28 mouse cellular contexts compared by ENCODE assay signal in genomic region chr8:101591115-101591514, GRCm38 (mm10).
A peak's percentile ranks its signal among the peaks of the same experiment; 100 is the strongest.
DNase-seq lines count a peak whose midpoint lies in the region; ATAC-seq and TF ChIP-seq lines count a peak whose summit lies in the region.
"Had no signal": no experiment of that assay in that cellular context is flagged by ENCODE, and none has a peak within 500 bp of the region (broad histone marks: within the 10 kb centered on the region; RNA-seq: fewer than 3 reads in every experiment).

No protein-coding gene starts in this region.

- H3K4me3 ChIP-seq in forebrain, embryonic 13.5 days, result no peak overlapping the region
- H3K4me3 ChIP-seq in forebrain, embryonic 12.5 days (replicated peaks), result no peak overlapping the region
- no peak overlapping the region for H3K4me3 ChIP-seq in layer of hippocampus, adult 2 months
- H3K4me3 ChIP-seq in forebrain, embryonic 16.5 days (replicated peaks; ENCODE audit: low read length), result no peak overlapping the region
- H3K4me3 ChIP-seq: embryonic facial prominence, embryonic 10.5 days; embryonic facial prominence, embryonic 13.5 days; erythroblast, embryonic 14.5 days; heart, embryonic 12.5 days; heart, embryonic 15.5 days; hindbrain, embryonic 10.5 days; hindbrain, embryonic 13.5 days; intestine, embryonic 15.5 days had no signal

- H3K27ac ChIP-seq in forebrain, embryonic 13.5 days, result peak overlapping the region; percentile 74
- no peak overlapping the region for H3K27ac ChIP-seq in forebrain, embryonic 12.5 days
- H3K27ac ChIP-seq in layer of hippocampus, adult 2 months, result peak overlapping the region; percentile 25; the same call in 1 of the 2 replicates
- peak overlapping the region; percentile 71 for H3K27ac ChIP-seq in forebrain, embryonic 16.5 days (ENCODE audit: low read length)
- H3K27ac ChIP-seq: embryonic facial prominence, embryonic 10.5 days; embryonic facial prominence, embryonic 13.5 days; heart, embryonic 15.5 days; hindbrain, embryonic 10.5 days; hindbrain, embryonic 13.5 days; intestine, embryonic 15.5 days had no signal

- no peaks in the 10 kb centered on the region for H3K36me3 ChIP-seq in forebrain, embryonic 13.5 days (ENCODE audit: poor library complexity, severe bottlenecking)
- H3K36me3 ChIP-seq in forebrain, embryonic 12.5 days (replicated peaks), result no peaks in the 10 kb centered on the region
- H3K36me3 ChIP-seq in forebrain, embryonic 16.5 days (ENCODE audit: control insufficient read depth, insufficient read depth), result no peaks in the 10 kb centered on the region
- H3K36me3 ChIP-seq: embryonic facial prominence, embryonic 10.5 days; embryonic facial prominence, embryonic 13.5 days; heart, embryonic 12.5 days; heart, embryonic 15.5 days; hindbrain, embryonic 10.5 days; hindbrain, embryonic 13.5 days; intestine, embryonic 15.5 days had no signal

- no peak for TF ChIP-seq CTCF in layer of hippocampus, adult 2 months (conservative IDR thresholded peaks at IDR 0.05)

- H3K9ac ChIP-seq in forebrain, embryonic 13.5 days, result no peak overlapping the region
- H3K9ac ChIP-seq in forebrain, embryonic 12.5 days, result no peak overlapping the region
- no peak overlapping the region for H3K9ac ChIP-seq in forebrain, embryonic 16.5 days (replicated peaks; ENCODE audit: low read depth, low read length)
- H3K9ac ChIP-seq: embryonic facial prominence, embryonic 13.5 days; heart, embryonic 12.5 days; heart, embryonic 15.5 days; hindbrain, embryonic 13.5 days; intestine, embryonic 15.5 days had no signal

- no peaks in the 10 kb centered on the region for H3K4me1 ChIP-seq in forebrain, embryonic 13.5 days
- no peaks in the 10 kb centered on the region for H3K4me1 ChIP-seq in forebrain, embryonic 12.5 days
- H3K4me1 ChIP-seq in forebrain, embryonic 16.5 days (replicated peaks; ENCODE audit: control insufficient read depth, insufficient read depth, low read length), result peaks cover 5% of the 10 kb centered on the region; the same call in 1 of the 2 replicates
- H3K4me1 ChIP-seq: embryonic facial prominence, embryonic 10.5 days; embryonic facial prominence, embryonic 13.5 days; heart, embryonic 12.5 days; heart, embryonic 15.5 days; hindbrain, embryonic 10.5 days; hindbrain, embryonic 13.5 days; intestine, embryonic 15.5 days had no signal

- peak; percentile 80 for ATAC-seq in forebrain, embryonic 13.5 days
- ATAC-seq in forebrain, embryonic 12.5 days (ENCODE audit: low FRiP score), result no peak
- peak; percentile 73 for ATAC-seq in forebrain, embryonic 16.5 days
- no peak for ATAC-seq in frontal cortex, adult (ENCODE audit: low TSS enrichment)
- ATAC-seq: hindbrain, embryonic 16.5 days; intestine, embryonic 15.5 days; Patski had no signal

- DNase-seq in layer of hippocampus, adult 2 months (ENCODE audit: low spot score in 2 of 2), result no peak
- DNase-seq in layer of hippocampus, postnatal 14 days (ENCODE audit: low spot score in 2 of 2), result no peak
- DNase-seq: adrenal gland, postnatal 10 days; adrenal gland, postnatal 36 days; cerebellum, adult 11 months; cerebellum, adult 8-10 months; cerebellum, postnatal 10 days; cerebellum, postnatal 36 days; embryo, embryonic 11 days; gastrocnemius, postnatal 25 days; heart, adult 18-20 months; heart, postnatal 10 days; heart, postnatal 36 days; kidney, adult 11 months had no signal

- no peaks in the 10 kb centered on the region for H3K9me3 ChIP-seq in forebrain, embryonic 13.5 days (replicated peaks)
- H3K9me3 ChIP-seq in forebrain, embryonic 12.5 days, result no peaks in the 10 kb centered on the region
- H3K9me3 ChIP-seq in forebrain, embryonic 16.5 days (ENCODE audit: control insufficient read depth, low read length), result no peaks in the 10 kb centered on the region
- H3K9me3 ChIP-seq: embryonic facial prominence, embryonic 10.5 days; embryonic facial prominence, embryonic 13.5 days; heart, embryonic 12.5 days; heart, embryonic 15.5 days; hindbrain, embryonic 10.5 days; hindbrain, embryonic 13.5 days; intestine, embryonic 15.5 days had no signal

- H3K4me2 ChIP-seq in forebrain, embryonic 13.5 days, result no peak overlapping the region
- no peak overlapping the region for H3K4me2 ChIP-seq in forebrain, embryonic 12.5 days
- H3K4me2 ChIP-seq in forebrain, embryonic 16.5 days (ENCODE audit: low read length), result no peak overlapping the region
- H3K4me2 ChIP-seq: embryonic facial prominence, embryonic 13.5 days; heart, embryonic 12.5 days; heart, embryonic 15.5 days; hindbrain, embryonic 13.5 days; intestine, embryonic 15.5 days had no signal

- no peaks in the 10 kb centered on the region for H3K27me3 ChIP-seq in forebrain, embryonic 13.5 days
- no peaks in the 10 kb centered on the region for H3K27me3 ChIP-seq in forebrain, embryonic 12.5 days
- no peaks in the 10 kb centered on the region for H3K27me3 ChIP-seq in forebrain, embryonic 16.5 days (replicated peaks; ENCODE audit: control insufficient read depth, insufficient read depth, low read length)
- H3K27me3 ChIP-seq: embryonic facial prominence, embryonic 13.5 days; heart, embryonic 12.5 days; heart, embryonic 15.5 days; hindbrain, embryonic 13.5 days; intestine, embryonic 15.5 days had no signal

Comparison
In these comparisons a context has a peak if more than half of its experiments do, and no peak if none do; other contexts are left out.
1. ATAC-seq: peak in forebrain, embryonic 13.5 days (single experiment) and forebrain, embryonic 16.5 days (single experiment); none in forebrain, embryonic 12.5 days (single experiment) and frontal cortex, adult (single experiment).